Mouse (Mus musculus) monocyte, adult 2 months (primary cell): ENCODE measurements at regions not wholly inside any gene's neighbourhood (a gene's known extent, or its start where the extent isn't known, plus 50 kb on each side); places are given as distances from the start of the nearest gene placed in this dataset.

Experiments used
- DNase-seq, 2 experiments: peaks; one replicate each; pipeline ENCODE4 v3.0.0; 2022; ENCODE audit warnings: low spot score in 2 of 2, low read depth in 1 of 2

DNA sequence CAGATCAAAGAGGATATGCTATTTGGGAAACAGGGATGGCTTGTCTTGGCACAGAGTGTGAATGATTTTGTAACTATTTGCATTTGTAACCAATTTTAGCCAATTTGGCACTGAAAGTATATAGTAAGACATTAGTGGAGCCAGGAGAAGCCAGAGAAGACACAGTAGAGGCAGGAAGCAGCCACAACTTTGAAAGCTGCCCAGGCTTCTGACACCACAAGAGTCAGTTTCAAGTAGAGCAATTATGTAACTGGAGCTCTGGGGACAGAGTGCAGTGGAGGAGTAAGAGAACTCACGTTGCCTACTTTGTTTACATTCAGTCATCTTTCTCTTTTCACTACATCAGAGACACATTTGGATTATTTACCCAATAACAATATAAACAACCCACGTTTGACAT, 1956.5 kb upstream of the Lrrc6 start:
- DNase-seq, result no peak

GRCm38 (mm10) chr15:68451971-68452370, 1951.3 kb upstream of the Lrrc6 start:
- DNase-seq, result no peak

DNA sequence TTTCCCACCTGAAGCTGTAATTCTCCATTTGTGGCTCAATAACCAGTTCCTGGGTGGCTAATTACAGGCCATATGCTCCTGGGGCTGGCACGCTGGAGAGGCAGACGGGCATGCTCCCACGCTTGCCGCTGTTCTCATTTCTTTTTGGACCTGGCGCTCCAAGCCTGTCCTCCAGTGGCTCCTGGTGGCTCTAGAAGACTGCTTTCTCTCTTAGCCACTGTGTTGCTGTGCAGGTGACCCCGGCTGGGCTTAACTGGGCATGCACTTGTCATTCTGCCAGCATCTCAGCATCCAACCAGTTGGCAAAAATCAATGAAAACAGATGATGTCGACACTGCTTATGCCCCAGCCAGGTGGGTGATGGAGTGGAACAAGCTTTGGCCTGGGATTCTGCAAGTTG, 1944.6 kb upstream of the Lrrc6 start:
- DNase-seq, result no peak

- no peak for DNase-seq
Measured at GRCm38 (mm10) chr15:68440636-68441035, 1939.9 kb upstream of the Lrrc6 start.

DNA sequence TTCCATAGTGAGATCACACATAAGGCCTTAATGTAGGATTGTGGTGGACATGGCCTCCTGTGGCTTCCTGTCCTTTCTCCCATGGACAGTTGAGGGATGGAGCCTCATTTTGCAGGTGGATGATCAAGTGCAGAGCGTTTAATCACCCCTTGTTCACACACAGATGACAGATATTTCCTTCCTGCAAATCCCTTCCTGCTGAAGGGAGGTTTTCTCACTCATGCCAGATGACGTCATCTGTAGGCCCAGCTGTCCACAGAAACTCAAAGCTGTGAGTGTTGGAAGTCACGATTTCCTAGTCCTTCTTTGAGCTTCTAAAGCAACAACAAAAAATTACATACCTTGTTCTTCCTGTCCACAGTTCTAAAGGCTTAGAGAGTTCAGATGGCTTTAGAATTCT, 1935.3 kb upstream of the Lrrc6 start:
- no peak for DNase-seq

- no peak for DNase-seq
Measured at GRCm38 (mm10) chr15:68431251-68431650, 1930.5 kb upstream of the Lrrc6 start.

DNA sequence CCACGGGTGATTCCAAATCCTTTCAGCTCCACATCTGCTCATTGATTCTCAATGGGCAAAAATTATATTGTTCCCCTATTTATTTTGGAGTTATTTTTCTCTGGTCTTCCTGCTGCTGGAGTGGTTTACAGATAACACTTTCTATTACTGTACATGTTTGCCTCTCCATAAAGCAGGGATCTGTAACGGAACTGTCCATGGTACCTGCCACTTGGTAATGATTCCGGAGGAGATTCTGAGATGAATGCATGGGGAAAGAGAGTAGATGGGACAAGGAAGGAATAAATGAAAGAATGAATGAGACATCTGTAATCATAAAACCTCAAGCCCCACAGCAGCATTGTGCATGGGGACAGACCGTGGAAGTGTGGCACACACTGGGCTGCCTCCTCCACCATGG, 1929.8 kb upstream of the Lrrc6 start:
- DNase-seq, result no peak

DNA sequence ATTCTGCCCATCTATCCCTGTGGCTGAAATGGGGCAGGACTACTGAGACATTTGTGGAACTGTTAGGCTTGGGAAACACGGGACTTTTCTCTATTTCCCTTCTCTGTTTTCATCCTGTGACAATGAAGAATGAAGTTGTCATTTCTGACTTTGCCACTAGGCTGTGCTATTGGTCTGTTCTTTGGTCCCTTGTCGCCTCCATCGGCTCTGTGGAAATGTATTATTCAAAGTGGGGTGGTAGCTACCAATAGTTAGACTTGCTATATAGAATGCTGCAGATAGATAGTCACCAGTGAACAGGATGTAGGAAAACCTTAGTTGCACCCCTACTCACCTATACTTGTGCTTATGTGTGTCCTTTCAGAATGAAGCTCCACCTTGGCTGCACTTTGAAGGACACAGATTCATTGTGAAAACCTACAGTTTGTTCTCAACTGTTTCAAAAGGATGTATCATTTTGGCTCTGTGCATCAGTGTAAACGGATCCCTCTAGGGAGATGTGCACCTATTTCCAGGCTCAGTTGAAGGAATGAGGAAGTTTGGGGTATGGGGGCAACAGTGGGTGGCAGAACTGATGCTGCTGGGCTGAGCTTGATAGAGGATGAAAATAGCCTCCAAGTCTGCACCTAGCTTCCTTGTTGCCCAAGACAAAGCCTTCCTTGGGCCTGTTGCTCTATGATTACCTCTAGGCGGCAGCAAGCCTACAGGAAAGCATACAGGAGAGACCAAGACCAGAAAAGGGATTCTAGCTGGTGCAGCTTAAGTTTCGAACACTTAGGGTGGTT, 1927.9 kb upstream of the Lrrc6 start:
- no peak for DNase-seq

GRCm38 (mm10) chr15:68417142-68417541, 1916.4 kb upstream of the Lrrc6 start:
- no peak for DNase-seq

DNA sequence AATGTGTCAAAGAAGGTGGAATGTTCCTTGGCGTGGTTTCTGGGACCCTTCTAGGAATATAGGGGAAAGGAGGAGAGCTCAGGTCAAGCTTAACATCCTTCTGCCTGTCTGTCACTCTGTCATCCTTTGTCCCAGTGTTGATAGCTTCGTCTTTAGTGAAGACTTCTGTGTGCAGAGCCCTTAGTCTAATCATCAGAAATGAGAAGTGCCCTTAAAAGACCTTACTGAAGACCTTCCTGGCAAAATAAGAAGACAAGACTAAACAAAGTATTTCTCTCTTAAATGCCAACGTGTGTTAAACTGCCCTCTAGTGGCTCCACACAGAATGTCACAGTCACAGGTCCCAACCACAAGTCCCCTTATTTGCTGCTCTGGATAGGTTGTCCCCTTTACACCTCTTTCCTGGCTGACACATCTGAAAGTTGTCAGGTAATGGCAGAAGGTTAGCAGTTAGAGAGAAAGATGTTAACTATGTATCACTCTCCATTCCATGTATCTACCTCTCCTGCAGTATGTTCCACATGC, 1914.8 kb upstream of the Lrrc6 start:
- no peak for DNase-seq

DNA sequence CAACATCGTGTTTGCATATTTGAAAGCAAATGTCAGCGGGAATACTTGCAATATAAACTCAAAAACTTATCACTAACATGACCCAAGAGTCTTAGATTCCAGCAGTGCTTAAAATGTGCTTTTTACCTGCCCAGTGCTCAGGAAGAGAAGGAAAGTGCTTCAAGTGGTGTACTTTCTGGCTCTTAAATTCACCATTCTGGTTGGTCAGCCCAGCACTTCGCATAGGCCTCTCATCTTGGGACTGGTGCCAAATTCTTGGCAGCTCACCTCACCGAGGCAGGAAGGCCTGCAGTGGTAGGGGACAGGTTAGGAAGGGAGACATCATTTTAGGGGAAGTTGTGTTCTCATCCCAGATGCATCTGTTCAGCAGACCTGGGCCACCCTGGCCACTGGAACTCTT, 1913.3 kb upstream of the Lrrc6 start:
- no peak for DNase-seq

- DNase-seq, result no peak
Measured at GRCm38 (mm10) chr15:68412697-68413096, 1912.0 kb upstream of the Lrrc6 start.

- DNase-seq, result no peak
Measured at GRCm38 (mm10) chr15:68412156-68412555, 1911.4 kb upstream of the Lrrc6 start.

DNA sequence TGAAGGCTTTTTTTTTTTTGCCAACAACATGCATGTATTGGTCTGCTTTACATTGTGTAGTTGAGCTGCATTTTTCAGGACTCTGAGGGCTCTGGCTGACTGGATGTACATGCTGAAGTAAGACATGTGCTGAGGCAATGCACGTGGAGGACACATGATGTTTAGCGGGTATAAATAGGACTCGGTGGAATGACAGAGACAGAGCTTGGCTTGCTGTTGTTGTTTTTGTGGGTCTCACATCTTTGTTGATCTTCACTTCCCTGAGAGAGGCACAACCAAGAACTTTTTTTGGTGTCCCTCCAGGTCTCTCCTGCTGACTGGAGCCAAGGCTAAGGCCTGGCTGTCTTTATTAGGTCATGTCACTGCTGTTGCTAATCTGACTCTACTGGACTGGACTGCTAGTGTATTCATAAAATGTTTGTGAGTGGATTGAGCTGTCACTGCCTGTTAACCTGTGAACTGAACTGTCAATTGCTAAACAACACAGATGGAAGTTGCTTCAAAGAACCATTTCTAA, 1902.9 kb upstream of the Lrrc6 start:
- DNase-seq, result no peak

- DNase-seq, result no peak
Measured at GRCm38 (mm10) chr15:68401726-68402125, 1901.0 kb upstream of the Lrrc6 start.

DNA sequence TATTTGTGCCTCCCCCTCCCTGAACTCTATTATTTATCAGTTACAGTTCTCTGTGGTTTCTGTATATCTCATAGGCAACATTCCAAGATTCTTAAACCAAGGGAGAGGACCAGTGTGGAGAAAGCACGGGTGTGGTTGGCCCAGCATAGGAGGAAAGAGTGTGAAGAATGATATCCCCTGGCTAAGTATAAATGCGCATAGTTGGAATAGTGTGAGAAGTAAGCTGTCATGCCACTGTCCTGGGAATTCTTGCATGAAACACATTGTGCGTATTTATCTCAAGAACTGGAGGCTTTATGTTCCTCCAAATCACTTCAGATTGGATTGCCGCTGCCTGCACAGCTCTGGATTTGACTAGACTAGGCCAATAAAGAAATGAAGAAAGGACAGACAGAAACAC, 1900.3 kb upstream of the Lrrc6 start:
- no peak for DNase-seq

DNA sequence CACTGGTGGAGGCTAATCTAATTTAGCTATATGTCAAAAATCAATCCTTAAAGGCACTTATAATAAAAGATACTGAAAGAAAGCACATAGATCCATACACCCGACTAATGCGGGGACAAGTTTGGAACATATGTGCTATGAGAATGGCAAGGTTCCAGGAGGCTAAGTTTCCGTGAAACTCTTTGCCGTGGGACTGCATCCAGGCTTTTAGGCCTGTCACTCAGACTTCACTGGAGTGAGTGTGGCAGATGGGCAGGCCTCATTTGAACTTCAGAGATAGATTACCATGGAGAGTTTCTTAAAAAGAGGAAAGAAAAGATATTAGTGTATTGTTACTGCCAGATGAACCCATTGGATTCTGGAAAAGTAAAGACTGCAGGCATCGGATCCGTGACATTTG, 1895.9 kb upstream of the Lrrc6 start:
- no peak for DNase-seq

DNA sequence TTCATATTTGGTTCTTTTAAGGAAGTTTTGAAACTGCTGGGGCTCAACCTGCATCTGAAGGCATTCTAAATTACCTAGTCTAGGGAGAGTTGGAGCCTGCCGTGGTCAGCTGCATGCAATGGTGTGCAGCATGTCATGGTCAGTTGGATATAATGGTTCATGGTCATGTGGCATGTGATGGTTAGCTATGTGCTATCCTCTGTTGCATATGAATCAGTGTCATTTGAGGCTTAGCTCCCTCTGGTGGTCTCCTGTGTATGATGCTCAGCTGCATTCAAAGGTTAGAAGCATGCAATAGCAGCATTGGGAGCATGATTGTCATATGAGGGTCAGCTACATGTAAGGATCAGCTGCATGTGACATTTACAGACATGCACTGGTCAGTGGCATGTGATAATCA, 1894.0 kb upstream of the Lrrc6 start:
- DNase-seq, result no peak

DNA sequence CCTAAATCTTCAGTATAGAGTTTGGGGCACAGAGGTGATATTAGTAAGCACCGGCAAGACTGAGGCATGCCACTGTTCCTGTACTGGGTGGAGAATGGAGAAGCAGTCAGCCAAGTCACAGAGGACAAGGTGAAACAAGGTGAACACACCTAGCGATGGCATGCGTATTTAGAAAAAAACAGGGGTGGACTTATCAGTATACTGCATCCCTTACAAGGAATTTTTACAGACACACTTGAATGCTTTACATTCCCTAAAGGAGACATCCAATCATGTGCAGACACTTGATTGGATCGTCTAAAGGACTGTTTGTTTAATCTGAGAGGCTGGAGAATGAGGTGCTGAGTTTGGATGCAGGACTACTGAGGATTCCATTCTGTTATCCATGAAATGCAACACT, 1893.4 kb upstream of the Lrrc6 start:
- DNase-seq, result no peak

GRCm38 (mm10) chr15:68391737-68392136, 1891.0 kb upstream of the Lrrc6 start:
- DNase-seq, result no peak

DNA sequence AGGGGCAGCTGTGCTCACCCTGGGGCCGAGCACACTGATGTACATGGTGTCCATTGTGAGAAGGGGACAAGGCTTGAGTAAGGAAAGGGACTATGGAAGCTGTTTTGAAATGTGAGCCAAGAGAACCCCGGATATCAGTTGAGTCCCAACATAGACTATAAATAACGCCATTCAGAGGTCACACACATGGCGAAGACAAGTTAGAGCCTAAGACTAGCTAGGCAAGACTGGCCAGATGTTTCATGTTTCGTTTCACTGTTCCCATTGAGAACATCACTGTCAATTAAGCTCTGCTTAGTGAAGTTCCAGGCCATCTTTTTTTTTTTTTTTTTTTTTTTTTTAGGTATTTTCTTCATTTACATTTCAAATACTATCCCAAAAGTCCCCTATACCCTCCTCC, 1889.1 kb upstream of the Lrrc6 start:
- no peak for DNase-seq

DNA sequence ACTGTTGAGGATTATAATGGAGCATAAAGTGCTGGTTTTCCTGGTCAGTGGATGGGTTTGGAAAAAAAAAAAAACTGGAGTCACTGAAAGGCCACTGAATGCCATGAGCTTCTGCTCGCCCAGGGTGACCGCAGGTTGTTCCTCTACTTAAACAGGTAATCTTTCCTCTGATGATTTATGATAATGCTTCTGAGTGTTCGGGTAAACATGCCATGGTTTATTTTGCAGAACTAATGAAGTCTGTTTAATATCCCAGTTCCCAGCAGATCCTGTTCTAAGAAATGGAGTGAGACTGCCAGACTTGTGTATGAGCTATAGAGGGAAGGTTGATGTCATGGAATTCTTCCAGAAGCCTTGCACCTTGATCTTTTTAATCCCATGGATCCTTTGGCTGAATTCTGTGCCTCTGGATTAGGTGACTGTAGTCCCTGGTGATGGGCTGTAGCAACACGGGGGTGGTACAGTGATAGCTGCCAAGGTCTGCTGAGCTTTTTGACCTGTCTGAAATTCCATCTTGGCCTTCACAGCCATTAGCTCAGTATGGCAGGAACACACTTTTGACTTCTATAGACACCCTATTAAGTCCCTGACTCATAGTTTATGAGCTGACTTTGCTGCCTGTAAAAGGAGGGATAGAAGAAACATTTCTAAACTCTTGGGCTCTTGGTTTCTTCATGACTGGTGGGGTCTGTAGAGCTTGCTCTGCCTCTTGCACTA, 1886.8 kb upstream of the Lrrc6 start:
- DNase-seq, result no peak
